Mouse (Mus musculus): ENCODE data around the gene Efhb.
A peak's percentile ranks its signal among the peaks of the same experiment; 100 is the strongest.

Efhb gene

GRCm38 (mm10) chr17:53462603-53463495 is at the start of gene Efhb:
Gene Efhb, minus strand, starts transcription at chr17:53463321.
- DNase-seq (ENCODE audit: low spot score in 2 of 2): peak; percentile 46 to 65

GRCm38 (mm10) chr17:53512311-53512951 is 49.3 kb upstream of the Efhb start:
- DNase-seq (ENCODE audit: low spot score in 2 of 2): no peak

- no peak for DNase-seq (ENCODE audit: low spot score in 2 of 2)
Measured at GRCm38 (mm10) chr17:53502966-53503365, 39.8 kb upstream of the Efhb start.

GRCm38 (mm10) chr17:53489007-53489378 is 25.9 kb upstream of the Efhb start:
- no peak for DNase-seq (ENCODE audit: low spot score in 2 of 2)

- DNase-seq (ENCODE audit: low spot score in 2 of 2): no peak
Measured at GRCm38 (mm10) chr17:53488291-53489006, 25.3 kb upstream of the Efhb start.

GRCm38 (mm10) chr17:53480433-53480832 is 17.3 kb upstream of the Efhb start:
- DNase-seq (ENCODE audit: low spot score in 2 of 2): no peak

GRCm38 (mm10) chr17:53479604-53480041 is 16.5 kb upstream of the Efhb start:
- peak; percentile 53 to 81 for DNase-seq (ENCODE audit: low spot score in 2 of 2)

GRCm38 (mm10) chr17:53478858-53479603 is 15.9 kb upstream of the Efhb start, which contains the start of gene Rab5a:
Gene Rab5a, plus strand, starts transcription at chr17:53479234.
- DNase-seq (ENCODE audit: low spot score in 2 of 2): peak; percentile 99 to 100

GRCm38 (mm10) chr17:53478066-53478857 is 15.1 kb upstream of the Efhb start:
- no peak for DNase-seq (ENCODE audit: low spot score in 2 of 2)

- DNase-seq (ENCODE audit: low spot score in 2 of 2): no peak
Measured at GRCm38 (mm10) chr17:53468697-53469096, 5.6 kb upstream of the Efhb start.

- no peak for DNase-seq (ENCODE audit: low spot score in 2 of 2)
Measured at GRCm38 (mm10) chr17:53465569-53465968, 2.4 kb upstream of the Efhb start.

- no peak for DNase-seq (ENCODE audit: low spot score in 2 of 2)
Measured at GRCm38 (mm10) chr17:53463496-53463840, 347 bp upstream of the Efhb start.

GRCm38 (mm10) chr17:53456742-53457141 is 6.4 kb downstream of the Efhb start:
- DNase-seq (ENCODE audit: low spot score in 2 of 2): no peak

GRCm38 (mm10) chr17:53456152-53456551 is 7.0 kb downstream of the Efhb start:
- DNase-seq (ENCODE audit: low spot score in 2 of 2): no peak

GRCm38 (mm10) chr17:53402689-53403306 is 60.3 kb downstream of the Efhb start:
- peak in 1 of 2 experiments; percentile 13 for DNase-seq (ENCODE audit: low spot score in 2 of 2)

- DNase-seq (ENCODE audit: low spot score in 2 of 2): no peak
Measured at GRCm38 (mm10) chr17:53393201-53393600, 69.9 kb downstream of the Efhb start.

- DNase-seq (ENCODE audit: low spot score in 2 of 2): no peak
Measured at GRCm38 (mm10) chr17:53389507-53389906, 73.6 kb downstream of the Efhb start.

GRCm38 (mm10) chr17:53387581-53388473 is 75.3 kb downstream of the Efhb start:
- no peak for DNase-seq (ENCODE audit: low spot score in 2 of 2)

- DNase-seq (ENCODE audit: low spot score in 2 of 2): no peak
Measured at GRCm38 (mm10) chr17:53386863-53387262, 76.3 kb downstream of the Efhb start.

All from spleen, postnatal 4 days (tissue).